Mouse (Mus musculus): ENCODE data around the gene Cpeb1.
"Not testable (repeated sequence)": the region's sequence is repeated elsewhere in the genome, so short reads cannot be mapped to it uniquely, and the experiment has no call there.

Cpeb1 gene

GRCm38 (mm10) chr7:81455155-81455651, at the start of gene Cpeb1:
Gene Cpeb1 (minus strand): TSS chr7:81455465.
- peak; percentile 84 for DNase-seq (ENCODE audit: low read depth)

GRCm38 (mm10) chr7:81501050-81501449, 45.8 kb upstream of the Cpeb1 start:
- DNase-seq (ENCODE audit: low read depth) = no peak

DNA sequence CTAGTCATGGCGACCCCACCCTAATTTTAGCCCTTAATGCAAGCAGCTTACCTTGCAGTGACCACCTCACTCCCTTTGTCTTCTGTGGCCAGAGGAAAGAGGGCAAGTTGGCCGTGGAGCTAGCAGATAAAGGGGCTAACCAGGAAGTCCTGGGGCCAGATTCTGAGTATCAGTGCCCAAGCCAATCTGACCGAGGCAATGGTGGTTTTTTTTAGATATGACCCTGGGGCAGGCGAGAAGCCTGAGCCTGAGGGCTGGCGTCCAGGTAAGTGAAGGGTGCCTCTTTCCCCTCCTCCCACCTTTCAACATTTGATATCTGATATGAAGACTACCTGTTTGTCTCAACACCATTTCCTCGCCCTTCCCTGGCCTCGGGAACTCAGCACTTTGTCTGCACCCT, 42.9 kb upstream of the Cpeb1 start, which contains the start of gene BC048679:
Gene BC048679, minus strand, starts transcription at position 101 of the 400 bp plus-strand sequence.
- DNase-seq (ENCODE audit: low read depth) = no peak

- no peak for DNase-seq (ENCODE audit: low read depth)
Measured at GRCm38 (mm10) chr7:81497171-81497570, 41.9 kb upstream of the Cpeb1 start.

GRCm38 (mm10) chr7:81493331-81494021, 38.2 kb upstream of the Cpeb1 start, which contains the start of gene Ap3b2:
Gene Ap3b2 (minus strand): TSS chr7:81493925.
- DNase-seq (ENCODE audit: low read depth) = peak; percentile 17

DNA sequence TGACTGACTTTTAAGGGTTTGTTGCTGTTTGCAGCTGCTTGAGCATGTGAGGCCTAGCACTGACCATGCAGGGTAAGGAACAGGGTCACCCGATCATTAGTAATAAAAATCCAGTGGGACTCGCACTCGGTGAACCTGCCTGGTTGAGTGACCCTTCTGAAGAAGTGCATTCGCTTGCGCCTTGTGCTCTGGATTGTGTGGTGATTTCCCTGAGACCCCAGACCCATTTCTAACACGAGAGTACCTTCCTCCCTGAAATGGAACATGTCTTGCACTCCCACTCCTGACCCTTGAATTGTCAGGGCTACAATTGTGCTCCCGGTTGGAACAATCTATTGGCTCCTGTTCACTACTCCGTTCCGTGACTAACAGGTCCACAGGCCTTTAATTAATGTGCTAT, 37.4 kb upstream of the Cpeb1 start:
- no peak for DNase-seq (ENCODE audit: low read depth)

- DNase-seq (ENCODE audit: low read depth) = no peak
Measured at GRCm38 (mm10) chr7:81489649-81490048, 34.4 kb upstream of the Cpeb1 start.

GRCm38 (mm10) chr7:81480800-81481199, 25.5 kb upstream of the Cpeb1 start:
- peak; percentile 12 for DNase-seq (ENCODE audit: low read depth)

DNA sequence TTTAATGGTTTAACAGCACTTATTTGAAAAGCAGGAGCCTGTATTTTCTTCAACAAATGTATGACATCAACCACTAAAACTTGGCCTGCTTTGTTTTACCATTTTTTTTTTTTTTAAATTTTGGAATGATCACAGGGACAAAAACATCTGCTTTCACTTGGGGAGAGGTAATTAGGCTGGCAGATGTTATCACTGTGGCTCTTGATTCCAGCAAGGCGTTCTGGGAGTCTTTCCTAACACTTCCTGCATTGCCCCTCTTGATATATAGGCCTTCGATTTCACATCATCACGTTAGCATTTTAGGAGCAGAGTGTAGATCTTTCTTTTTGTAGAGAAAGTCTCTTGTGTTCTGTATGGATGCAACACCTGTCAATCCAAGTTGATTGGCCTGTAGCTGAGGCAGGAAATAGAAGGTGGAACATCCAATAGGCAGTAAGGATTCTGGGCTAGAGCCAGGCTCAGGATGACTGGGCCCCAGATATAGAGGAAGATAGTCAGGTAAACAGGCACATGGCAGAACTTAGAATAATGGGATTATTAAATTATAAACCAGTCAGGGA, 24.3 kb upstream of the Cpeb1 start:
- DNase-seq (ENCODE audit: low read depth) = no peak

DNA sequence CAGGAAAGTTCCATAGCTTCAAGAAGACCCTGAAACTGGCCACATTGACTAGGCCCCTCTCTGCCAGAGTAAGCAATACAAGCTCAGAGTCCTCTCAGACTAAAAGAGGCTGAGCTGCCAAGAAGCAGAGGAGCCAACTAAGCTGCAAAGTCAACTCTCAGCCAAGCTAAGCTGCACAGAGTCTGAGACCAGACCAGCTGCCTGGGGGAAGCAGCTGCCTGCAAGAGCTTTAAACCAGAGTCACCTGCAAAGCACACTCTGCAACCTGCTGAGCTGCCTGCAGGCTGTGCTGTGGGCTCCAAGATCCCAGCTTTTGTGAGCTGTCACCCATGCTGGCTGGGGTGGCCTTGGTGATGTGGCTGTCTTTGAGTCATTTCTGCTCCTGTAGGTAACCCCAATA, 23.0 kb upstream of the Cpeb1 start:
- not testable (repeated sequence) for DNase-seq (ENCODE audit: low read depth)

GRCm38 (mm10) chr7:81476833-81477232, 21.6 kb upstream of the Cpeb1 start:
- no peak for DNase-seq (ENCODE audit: low read depth)

GRCm38 (mm10) chr7:81475221-81475620, 20.0 kb upstream of the Cpeb1 start:
- DNase-seq (ENCODE audit: low read depth) = no peak

DNA sequence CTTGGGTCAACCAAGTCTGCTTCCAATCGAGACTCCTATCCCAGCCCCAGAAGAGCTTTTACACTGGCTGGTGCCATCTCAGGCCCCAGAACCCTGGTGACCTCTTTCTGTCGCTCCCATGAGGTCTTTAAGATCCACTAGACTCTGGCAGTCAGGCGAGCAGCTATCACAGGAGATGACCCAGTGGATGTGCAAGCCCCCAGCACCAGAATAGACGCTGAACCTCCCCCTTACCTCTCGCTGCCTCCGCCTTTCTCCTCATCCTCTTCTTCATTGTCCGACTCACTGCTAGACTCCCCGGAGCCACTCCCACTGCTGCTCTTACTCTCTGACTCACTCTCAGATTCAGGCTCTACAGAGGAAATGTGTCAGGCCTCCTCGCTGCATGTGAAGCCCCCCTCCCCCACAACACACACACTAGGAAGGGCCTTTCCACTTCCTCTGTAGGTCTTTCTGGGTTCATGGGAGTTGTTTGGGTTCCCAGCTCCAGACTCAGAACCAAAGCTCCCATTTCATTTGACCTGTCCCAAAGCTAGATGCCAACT, 9.7 kb upstream of the Cpeb1 start:
- DNase-seq (ENCODE audit: low read depth) = no peak

- DNase-seq (ENCODE audit: low read depth) = no peak
Measured at GRCm38 (mm10) chr7:81464116-81464515, 8.9 kb upstream of the Cpeb1 start.

DNA sequence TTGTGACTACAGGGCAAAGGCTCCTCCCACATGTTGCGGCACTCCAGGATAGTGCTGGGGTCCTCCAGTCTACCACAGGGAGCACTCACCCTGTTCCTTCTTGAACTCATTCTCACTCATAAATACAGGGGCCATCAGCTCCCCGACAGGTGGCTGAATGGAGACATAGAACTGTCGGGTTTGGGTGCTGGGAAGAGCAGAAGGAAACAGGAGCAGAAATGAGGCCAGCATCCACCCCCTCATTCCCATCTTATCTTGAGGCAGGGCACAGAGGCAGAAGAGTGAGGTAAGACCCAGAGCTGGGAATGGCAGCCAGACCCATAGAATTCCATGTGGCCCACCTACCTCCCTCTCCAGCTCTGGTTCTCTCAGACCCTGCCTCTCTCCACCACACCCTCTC, 7.5 kb upstream of the Cpeb1 start:
- DNase-seq (ENCODE audit: low read depth) = no peak

DNA sequence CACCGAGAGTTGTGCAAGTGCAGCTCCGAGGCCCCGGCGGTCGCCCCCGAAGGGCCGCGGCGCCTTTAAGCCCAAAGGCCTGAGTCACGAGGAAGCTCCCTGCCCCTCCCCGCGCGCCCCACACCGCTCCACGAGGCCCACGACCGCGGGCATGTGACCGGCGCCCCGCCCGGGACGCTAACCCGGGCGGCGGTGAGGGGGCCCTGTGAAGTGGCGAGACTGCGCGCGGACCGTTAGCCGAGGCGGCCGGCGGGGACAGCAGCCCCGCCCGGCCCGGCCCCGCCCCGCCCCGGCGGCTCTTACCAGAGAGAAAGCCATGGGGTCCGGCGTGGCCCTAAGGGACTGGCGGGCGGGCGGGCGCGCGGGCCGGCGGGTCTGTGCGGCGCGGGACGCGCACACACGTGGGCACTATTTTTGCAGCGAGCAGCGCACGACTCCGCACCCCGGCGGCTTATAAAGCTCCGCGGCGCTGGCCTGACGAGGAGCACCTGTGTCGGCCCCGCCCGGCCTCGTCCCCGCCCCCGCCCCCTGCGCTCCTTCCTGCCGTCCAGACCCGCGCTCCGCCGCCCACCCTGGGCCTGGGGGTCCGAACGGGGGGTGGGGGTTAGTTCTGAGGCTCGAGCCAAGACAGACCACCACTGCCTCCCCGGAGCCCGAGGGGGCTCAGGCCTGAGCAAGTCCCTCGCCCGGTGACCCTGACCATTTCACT, 780 bp downstream of the Cpeb1 start:
- no peak for DNase-seq (ENCODE audit: low read depth)

- no peak for DNase-seq (ENCODE audit: low read depth)
Measured at GRCm38 (mm10) chr7:81453443-81454274, 1.6 kb downstream of the Cpeb1 start.

- DNase-seq (ENCODE audit: low read depth) = no peak
Measured at GRCm38 (mm10) chr7:81452971-81453441, 2.3 kb downstream of the Cpeb1 start.

DNA sequence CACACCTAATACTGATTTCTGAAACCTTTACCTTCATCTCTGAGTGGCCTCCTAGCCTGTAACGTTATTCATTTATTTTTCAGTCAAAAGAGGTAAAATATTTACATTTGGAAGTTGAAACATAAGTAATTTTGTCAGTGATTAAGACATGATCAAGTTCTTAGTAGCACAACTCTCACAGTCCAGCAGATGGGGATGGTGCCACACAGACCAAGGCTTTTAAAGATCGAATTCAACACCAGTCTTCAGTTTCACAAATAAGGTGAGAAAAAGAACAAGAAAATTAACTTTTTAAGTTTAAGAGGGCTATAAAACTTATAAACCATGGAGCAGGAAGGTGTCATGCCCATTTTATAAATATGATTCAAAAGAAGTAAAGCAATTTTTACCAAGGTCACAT, 56.3 kb downstream of the Cpeb1 start:
- peak; percentile 5 for DNase-seq (ENCODE audit: low read depth)

- DNase-seq (ENCODE audit: low read depth) = no peak
Measured at GRCm38 (mm10) chr7:81379363-81379762, 75.9 kb downstream of the Cpeb1 start.

GRCm38 (mm10) chr7:81372337-81372920, 82.8 kb downstream of the Cpeb1 start:
- DNase-seq (ENCODE audit: low read depth) = peak; percentile 53
